Mouse (Mus musculus): ENCODE measurements around the gene Arhgap23. TPM values are rescaled to one million over a fixed set of nuclear protein-coding genes. Genes with fewer than 3 reads are reported as not detected.

Arhgap23 gene
- polyA plus RNA-seq, 1 experiment from 2014 or later, result 7.9 TPM

DNA sequence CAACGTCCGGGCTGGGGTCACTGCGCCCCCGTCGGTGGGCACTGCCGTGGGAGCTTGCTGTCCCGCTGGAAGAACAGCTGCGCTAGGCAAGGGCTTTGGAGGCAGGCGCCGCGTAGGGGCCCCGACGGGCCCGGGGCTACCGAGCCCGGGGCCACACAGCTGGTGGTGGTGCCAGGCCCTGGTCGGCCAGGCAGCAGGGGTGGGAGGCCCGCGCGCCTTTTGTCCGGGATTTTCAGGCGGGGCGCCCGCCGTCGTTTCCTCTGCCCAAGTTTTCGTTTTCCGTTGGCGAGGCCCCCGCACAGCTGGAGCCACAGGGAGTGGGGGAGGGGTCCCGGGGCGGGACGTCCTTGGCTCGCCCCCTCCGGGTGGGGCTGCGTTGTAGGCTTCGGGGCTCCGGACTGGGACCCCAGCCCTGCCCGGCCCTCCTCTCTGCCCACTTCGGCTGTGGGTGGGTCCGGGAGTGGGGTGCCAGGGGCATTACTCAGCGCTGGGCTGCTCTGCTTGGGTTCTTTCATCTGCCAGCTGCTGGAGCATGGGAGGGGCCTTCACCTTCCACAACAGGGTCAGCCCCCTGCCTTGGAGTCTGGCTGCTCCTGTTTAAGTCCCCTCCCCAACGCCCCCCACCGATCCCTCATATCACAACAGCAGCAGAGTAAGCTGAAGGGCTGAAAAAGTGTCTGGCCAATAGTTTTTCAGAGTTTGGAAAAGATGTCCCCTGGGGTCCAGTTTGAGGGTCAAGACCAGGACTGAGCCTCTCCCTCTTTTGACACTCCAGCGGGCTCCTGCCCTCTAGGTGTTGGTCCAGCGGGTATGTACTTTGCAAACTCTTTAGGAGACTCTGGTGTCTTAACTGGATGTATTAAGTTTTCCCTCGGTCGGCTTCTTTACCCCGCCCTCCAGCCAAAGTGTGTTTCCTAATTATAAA lies 641 bp downstream of the Arhgap23 start:
- peak; percentile 65 for DNase-seq
- peak overlapping the region; percentile 80 for H3K4me2 ChIP-seq
- peaks cover 7% of the 10 kb centered on the region; the same call in 1 of the 2 replicates for H3K4me1 ChIP-seq (ENCODE audit: insufficient read depth)
- ATAC-seq (ENCODE audit: insufficient read depth), result peak; percentile 57
- peak overlapping the region; percentile 91 for H3K27ac ChIP-seq (ENCODE audit: low read depth)
- H3K27me3 ChIP-seq (ENCODE audit: insufficient read depth, low read length), result no peaks in the 10 kb centered on the region
- 2% methylated on average over 44 of the region's 49 CpGs for WGBS
- peak overlapping the region; percentile 84 for H3K4me3 ChIP-seq (ENCODE audit: low read depth, low read length)
- TF ChIP-seq CTCF (IDR thresholded peaks at IDR 0.05; ENCODE audit: low read depth), result no peak
- no peaks in the 10 kb centered on the region for H3K9me3 ChIP-seq (ENCODE audit: low read depth, low read length)
- no peaks in the 10 kb centered on the region for H3K36me3 ChIP-seq (ENCODE audit: insufficient read depth)
- H3K9ac ChIP-seq, result peak overlapping the region; percentile 82

DNA sequence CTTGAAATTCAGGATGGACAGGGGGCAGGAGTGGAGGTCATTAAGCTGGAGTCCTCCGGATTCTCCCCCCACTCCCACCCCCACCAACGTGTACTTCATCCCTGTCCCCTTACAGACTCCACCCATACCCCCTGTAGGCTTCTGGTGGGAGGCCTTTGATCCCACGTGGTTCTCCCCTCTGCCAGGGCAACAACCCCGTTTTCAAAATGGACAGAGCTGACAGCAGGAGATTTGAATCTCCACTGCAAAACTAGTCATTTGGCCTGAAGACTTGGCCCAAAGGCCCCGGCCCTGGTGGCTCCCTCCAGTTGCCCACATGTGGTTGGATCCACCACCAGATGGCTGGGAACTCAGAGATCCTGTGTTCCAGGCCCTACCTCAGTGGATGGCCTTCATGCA lies 1.3 kb downstream of the Arhgap23 start:
- no peaks in the 10 kb centered on the region for H3K9me3 ChIP-seq (ENCODE audit: low read depth, low read length)
- 7% methylated on average over 5 of the region's 5 CpGs for WGBS
- DNase-seq (no peak), ATAC-seq (ENCODE audit: insufficient read depth) (no peak)
- no peak for TF ChIP-seq CTCF (IDR thresholded peaks at IDR 0.05; ENCODE audit: low read depth)
- H3K36me3 ChIP-seq (ENCODE audit: insufficient read depth), result no peaks in the 10 kb centered on the region
- H3K4me1 ChIP-seq (ENCODE audit: insufficient read depth), result peaks cover 7% of the 10 kb centered on the region; the same call in 1 of the 2 replicates
- H3K27me3 ChIP-seq (ENCODE audit: insufficient read depth, low read length), result no peaks in the 10 kb centered on the region
- peak overlapping the region; percentile 80 for H3K4me2 ChIP-seq
- peak overlapping the region; percentile 82; the same call in 1 of the 2 replicates for H3K9ac ChIP-seq
- peak overlapping the region; percentile 91; the same call in 1 of the 2 replicates for H3K27ac ChIP-seq (ENCODE audit: low read depth)
- H3K4me3 ChIP-seq (ENCODE audit: low read depth, low read length), result peak overlapping the region; percentile 84

DNA sequence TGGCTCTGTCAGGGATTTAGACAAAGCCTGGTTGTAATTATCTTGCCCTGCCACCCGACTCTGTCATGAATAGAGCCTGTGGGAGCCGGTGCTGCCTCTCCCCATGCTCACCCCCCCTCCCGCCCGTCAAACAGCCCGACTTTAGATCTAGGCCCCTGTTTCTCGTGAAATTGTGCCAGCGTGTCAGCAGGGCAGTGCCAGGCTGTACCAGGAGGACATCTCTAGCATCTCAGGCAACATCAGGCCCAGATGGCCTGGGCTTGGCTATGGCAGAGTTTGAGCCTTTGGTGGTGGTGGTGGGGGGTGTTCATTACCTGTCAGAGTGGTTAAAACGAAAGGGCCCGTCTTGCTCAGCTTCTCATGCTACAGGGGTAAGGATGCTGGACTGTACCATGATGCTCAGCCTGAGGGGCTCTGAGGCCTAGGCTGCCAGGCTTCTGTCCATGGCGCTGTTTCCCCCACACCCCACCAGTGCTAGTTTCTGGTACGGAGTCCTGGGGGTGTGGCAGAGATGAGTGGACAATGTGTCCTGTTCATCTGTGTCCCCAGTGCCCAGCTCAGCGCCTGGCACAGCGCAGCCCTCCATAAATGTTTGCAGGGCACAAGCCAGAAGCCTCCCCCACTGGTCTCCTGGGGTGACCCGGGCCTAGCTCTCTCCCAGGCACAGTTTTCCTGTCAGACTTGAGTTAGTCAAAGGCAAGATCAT lies 3.7 kb downstream of the Arhgap23 start:
- no peak for TF ChIP-seq CTCF (IDR thresholded peaks at IDR 0.05; ENCODE audit: low read depth)
- Histone ChIP-seq H3K27me3 (ENCODE audit: insufficient read depth, low read length) (no peaks in the 10 kb centered on the region), H3K9ac (no peak overlapping the region), H3K4me3 (ENCODE audit: low read depth, low read length) (no peak overlapping the region), H3K27ac (ENCODE audit: low read depth) (no peak overlapping the region), H3K36me3 (ENCODE audit: insufficient read depth) (no peaks in the 10 kb centered on the region), H3K4me1 (ENCODE audit: insufficient read depth) (peaks cover 7% of the 10 kb centered on the region; the same call in 1 of the 2 replicates), H3K4me2 (no peak overlapping the region), H3K9me3 (ENCODE audit: low read depth, low read length) (no peaks in the 10 kb centered on the region)
- DNase-seq (no peak), ATAC-seq (ENCODE audit: insufficient read depth) (no peak)
- WGBS, result 72% methylated on average over 14 of the region's 14 CpGs

DNA sequence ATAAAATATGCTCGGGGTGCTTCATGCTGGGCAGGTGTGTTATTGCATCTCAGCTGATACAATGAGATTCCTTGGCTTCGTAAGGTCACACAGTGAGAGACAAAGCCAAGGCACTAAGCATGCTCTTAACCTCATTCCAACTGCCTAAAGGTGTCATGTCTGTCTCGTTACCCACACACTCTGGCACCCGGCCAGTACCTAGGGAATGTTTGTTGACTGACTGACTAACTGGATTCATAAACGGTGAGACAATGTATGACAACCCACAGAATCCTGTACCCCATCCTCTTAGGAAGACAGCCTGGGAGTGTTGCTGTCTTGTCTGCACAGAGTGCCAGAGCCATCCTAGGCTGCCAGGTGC lies 4.2 kb downstream of the Arhgap23 start:
- Histone ChIP-seq H3K27ac (ENCODE audit: low read depth) (no peak overlapping the region), H3K4me2 (no peak overlapping the region)
- TF ChIP-seq CTCF (IDR thresholded peaks at IDR 0.05; ENCODE audit: low read depth), result no peak

DNA sequence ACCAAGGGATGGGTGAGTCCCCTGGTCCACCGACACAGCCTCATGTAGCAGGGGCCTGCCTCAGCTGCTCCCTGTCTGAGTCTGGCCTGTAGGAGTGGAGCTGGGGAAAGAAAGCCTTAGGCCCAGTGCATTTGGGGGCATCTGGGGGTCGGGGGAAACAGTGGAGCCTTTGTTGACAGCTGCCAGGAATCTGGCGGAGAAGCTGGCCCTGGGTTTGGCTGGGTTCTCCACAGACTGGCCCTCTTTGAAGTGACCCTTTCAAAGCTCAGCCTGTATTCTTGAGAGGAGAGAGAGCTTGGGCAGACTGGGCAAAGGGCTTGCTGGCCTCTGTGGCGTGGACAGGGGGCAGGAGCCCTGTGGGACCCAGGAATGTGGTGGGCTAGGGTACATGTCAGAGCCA lies 7.2 kb downstream of the Arhgap23 start:
- peaks cover under 1% of the 10 kb centered on the region; the same call in 1 of the 2 replicates for H3K4me1 ChIP-seq (ENCODE audit: insufficient read depth)
- no peak overlapping the region for H3K4me3 ChIP-seq (ENCODE audit: low read depth, low read length)
- no peak for DNase-seq
- no peak for ATAC-seq (ENCODE audit: insufficient read depth)
- no peak overlapping the region for H3K4me2 ChIP-seq
- 51% methylated on average over 4 of the region's 4 CpGs for WGBS
- no peak overlapping the region for H3K27ac ChIP-seq (ENCODE audit: low read depth)
- H3K9me3 ChIP-seq (ENCODE audit: low read depth, low read length), result no peaks in the 10 kb centered on the region
- H3K27me3 ChIP-seq (ENCODE audit: insufficient read depth, low read length), result no peaks in the 10 kb centered on the region
- TF ChIP-seq CTCF (IDR thresholded peaks at IDR 0.05; ENCODE audit: low read depth), result no peak
- H3K9ac ChIP-seq, result no peak overlapping the region
- no peaks in the 10 kb centered on the region for H3K36me3 ChIP-seq (ENCODE audit: insufficient read depth)

More for the DNA sequence above, 4.2 kb downstream of the Arhgap23 start:
- Histone ChIP-seq H3K4me1 (ENCODE audit: insufficient read depth) (peaks cover 7% of the 10 kb centered on the region; the same call in 1 of the 2 replicates), H3K9me3 (ENCODE audit: low read depth, low read length) (no peaks in the 10 kb centered on the region), H3K9ac (no peak overlapping the region), H3K27me3 (ENCODE audit: insufficient read depth, low read length) (no peaks in the 10 kb centered on the region), H3K36me3 (ENCODE audit: insufficient read depth) (no peaks in the 10 kb centered on the region), H3K4me3 (ENCODE audit: low read depth, low read length) (no peak overlapping the region)
- 50% methylated on average over 5 of the region's 5 CpGs for WGBS
- DNase-seq (no peak), ATAC-seq (ENCODE audit: insufficient read depth) (no peak)

DNA sequence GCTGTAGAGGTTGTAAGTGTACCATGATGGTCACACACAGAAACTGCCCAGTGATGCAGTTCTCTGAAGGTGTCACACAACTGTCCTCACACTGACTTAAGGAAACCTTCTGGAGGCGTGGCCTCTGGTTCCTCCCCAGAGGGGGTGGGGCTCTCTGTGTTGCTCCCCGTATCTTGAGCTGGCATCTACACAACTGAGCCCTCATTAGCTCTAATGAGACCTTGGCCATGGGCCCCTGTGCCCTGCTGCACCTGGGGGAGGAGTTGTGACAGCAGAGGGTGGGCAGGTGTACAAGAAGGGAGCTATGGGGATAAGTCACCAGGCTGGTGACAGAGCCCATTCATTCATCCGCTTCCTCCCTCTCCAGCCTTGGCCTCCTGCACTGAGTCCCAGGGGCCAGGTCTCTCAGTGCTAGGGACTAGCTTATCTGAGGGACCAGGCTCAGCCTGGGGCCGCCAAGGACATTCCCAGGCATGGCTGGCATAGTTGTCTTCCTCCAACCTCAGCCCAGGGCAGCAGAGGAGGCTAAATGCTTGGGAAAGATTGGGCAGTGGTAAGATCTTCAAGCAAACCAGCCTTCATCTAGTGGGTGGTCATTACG lies 8.9 kb downstream of the Arhgap23 start:
- DNase-seq (no peak), ATAC-seq (ENCODE audit: insufficient read depth) (no peak)
- TF ChIP-seq CTCF (IDR thresholded peaks at IDR 0.05; ENCODE audit: low read depth), result no peak
- Histone ChIP-seq H3K27ac (ENCODE audit: low read depth) (0 out of 2 replicates have a peak overlapping the region, but pooled peaks have one; percentile 26), H3K36me3 (ENCODE audit: insufficient read depth) (no peaks in the 10 kb centered on the region), H3K4me3 (ENCODE audit: low read depth, low read length) (no peak overlapping the region), H3K27me3 (ENCODE audit: insufficient read depth, low read length) (no peaks in the 10 kb centered on the region), H3K9me3 (ENCODE audit: low read depth, low read length) (no peaks in the 10 kb centered on the region), H3K9ac (no peak overlapping the region), H3K4me2 (no peak overlapping the region), H3K4me1 (ENCODE audit: insufficient read depth) (peaks cover 15% of the 10 kb centered on the region)
- WGBS, result 52% methylated on average over 5 of the region's 5 CpGs

Data from lung, embryonic 14.5 days (tissue).